Mouse (Mus musculus): ENCODE measurements around the gene Rab43.
"Not testable (repeated sequence)": the region's sequence is repeated elsewhere in the genome, so short reads cannot be mapped to it uniquely, and the experiment has no call there.

The Rab43 gene

DNA sequence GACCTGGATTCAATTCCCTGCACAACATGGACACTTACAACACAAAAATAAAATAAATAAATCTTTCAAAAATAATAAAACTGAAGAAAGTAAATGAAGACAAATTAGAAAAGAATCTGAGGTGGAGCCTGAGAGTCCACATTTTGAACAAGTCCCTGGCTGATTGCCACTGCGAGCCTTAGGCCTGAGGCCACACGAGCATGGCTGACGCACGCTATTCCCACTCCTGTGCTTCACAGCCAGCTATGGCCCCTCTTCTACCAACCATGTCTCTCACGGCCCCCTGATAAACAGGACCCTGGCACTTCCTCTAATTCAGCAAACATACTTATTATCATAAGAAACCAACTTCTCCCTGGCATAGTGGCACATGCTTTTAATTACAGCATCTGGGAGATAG, 25.3 kb downstream of the Rab43 start:
- no peak for DNase-seq (ENCODE audit: low spot score)

GRCm38 (mm10) chr6:87784033-87784432, 27.9 kb downstream of the Rab43 start:
- no peak for DNase-seq (ENCODE audit: low spot score)

GRCm38 (mm10) chr6:87780546-87781301, 31.2 kb downstream of the Rab43 start:
- DNase-seq (ENCODE audit: low spot score): no peak

DNA sequence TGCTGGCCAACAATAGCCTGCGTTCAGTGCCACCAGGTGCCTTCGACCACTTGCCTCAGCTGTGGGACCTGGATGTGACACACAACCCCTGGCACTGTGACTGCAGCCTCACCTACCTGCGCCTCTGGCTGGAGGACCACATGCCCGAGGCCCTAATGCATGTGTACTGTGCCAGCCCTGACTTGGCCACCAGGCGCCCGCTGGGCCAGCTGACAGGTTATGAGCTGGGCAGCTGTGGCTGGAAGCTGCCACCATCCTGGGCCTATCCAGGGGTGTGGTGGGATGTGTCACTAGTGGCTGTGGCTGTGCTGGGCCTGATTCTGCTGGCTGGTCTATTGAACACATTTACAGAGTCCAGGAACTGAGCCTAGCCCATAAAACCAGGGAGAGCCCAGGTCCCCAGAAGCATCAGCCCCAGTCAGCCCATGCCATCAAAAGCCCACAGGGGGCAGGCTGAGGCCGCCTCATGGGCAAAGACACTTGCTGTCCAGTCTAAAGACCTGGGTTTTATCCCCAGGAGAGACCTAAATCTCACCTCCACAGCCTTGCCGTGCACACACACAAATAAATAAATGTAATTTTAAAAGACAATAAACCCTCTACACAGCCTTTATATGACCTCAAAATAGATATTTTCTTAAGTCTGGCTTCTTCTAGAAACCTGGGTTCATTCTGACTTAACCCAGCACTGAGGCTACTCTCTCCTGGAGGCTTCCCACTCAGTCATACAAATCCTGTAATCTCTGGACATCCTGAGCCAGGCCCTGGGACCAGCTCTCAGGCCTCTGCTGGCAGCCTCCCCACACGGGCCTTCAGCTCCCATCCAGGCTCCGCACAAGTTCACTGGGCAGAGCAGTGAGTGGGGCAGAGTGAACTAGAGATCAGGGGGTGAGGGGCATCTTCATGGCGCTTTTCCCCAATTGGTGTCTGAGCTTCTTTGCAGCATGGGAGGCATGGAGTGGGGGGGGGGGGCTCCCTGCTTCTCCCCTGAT, 32.5 kb downstream of the Rab43 start:
- no peak for DNase-seq (ENCODE audit: low spot score)

DNA sequence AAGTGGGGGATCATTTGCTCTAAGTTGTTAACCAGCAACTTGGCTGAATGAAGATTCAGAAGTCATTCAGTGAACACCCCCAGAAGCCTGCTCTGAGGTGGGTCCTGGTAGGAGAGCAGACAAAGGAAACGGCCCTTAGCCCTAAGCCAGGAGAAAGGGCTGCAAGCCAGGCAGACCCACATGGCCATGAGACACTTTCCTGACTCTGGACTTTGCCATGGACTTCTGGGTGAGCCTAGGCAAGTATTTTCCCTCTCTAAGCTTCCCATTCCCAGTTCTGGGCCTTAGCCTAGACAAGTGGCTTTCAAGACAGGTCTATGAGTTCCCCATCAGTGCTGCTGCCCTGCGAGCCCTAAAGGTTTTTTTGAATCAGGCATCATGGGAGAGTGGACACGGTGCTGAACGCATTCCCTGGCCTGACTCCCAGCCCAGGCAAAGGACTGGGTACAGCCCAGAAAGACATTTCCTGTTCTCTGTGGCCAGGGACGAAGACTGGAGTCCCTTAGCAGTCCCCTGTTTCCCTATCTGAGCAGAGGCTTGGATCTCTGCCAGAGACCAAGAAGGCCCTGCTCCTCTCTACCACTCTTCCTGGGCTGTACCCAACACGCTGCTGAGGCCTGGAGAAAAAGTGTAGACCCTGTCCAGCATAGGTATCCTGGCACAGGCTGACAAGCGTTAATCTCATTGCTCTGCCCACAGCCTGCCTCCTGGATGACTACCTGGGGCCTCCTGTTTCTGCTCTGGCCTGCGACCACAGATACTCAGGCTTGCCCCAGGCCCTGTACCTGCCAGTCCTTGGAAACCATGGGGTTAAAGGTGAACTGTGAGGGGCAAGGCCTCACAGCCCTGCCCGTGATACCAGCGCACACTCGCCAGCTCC, 33.4 kb downstream of the Rab43 start:
- no peak for DNase-seq (ENCODE audit: low spot score)

GRCm38 (mm10) chr6:87777842-87778241, 34.1 kb downstream of the Rab43 start, which contains the start of gene Gp9:
Gene Gp9, plus strand, starts transcription at chr6:87778072.
- DNase-seq (ENCODE audit: low spot score): no peak

GRCm38 (mm10) chr6:87776663-87777062, 35.3 kb downstream of the Rab43 start:
- no peak for DNase-seq (ENCODE audit: low spot score)

DNA sequence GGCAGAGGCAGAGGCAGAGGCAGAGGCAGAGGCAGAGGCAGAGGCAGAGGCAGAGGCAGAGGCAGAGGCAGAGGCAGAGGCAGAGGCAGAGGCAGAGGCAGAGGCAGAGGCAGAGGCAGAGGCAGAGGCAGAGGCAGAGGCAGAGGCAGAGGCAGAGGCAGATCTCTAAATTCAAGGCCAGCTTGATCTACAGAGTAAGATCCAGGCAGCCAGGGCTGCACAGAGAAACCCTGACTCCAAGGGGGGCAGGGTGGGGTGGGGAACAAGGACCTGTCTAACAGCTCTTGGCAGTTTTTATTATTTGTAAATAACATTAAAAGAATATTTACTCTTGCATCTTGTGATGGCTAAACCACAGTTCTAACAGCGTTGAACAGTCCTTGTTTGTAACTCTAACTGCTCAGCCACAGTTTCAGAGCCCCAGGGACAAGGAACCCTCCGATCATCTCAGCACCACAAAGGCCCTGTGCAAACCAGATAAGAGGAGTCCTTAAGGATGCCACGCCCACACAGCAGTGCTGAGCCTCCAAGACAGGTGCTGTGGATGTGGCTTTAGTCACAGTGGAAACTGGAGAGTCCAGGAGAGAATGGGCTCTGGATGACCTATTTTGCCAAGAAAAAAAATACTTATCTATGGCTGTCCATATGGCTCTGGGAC, 36.2 kb downstream of the Rab43 start:
- no peak for DNase-seq (ENCODE audit: low spot score)

- DNase-seq (ENCODE audit: low spot score): no peak
Observed at GRCm38 (mm10) chr6:87774909-87775308, 37.1 kb downstream of the Rab43 start.

- no peak for DNase-seq (ENCODE audit: low spot score)
Observed at GRCm38 (mm10) chr6:87774466-87774865, 37.5 kb downstream of the Rab43 start.

GRCm38 (mm10) chr6:87770626-87771025, 41.3 kb downstream of the Rab43 start:
- no peak for DNase-seq (ENCODE audit: low spot score)

DNA sequence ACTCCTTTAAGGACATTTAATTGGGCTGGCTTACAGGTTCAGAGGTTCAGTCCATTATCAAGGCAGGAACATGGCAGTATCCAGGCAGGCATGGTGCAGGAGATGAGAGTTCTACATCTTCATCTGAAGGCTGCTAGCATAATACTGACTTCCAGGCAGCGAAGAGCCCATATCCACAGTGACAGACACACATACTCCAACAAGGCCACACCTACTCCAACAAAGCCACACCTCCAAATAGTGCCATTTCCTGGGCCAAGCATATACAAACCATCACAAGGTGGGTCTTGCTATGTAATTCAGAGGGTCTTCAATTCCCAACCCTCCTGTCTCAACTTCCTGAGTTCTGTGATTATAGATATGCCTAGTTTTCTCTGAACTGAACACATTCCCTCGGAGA, 47.7 kb downstream of the Rab43 start:
- DNase-seq (ENCODE audit: low spot score): not testable (repeated sequence)

DNA sequence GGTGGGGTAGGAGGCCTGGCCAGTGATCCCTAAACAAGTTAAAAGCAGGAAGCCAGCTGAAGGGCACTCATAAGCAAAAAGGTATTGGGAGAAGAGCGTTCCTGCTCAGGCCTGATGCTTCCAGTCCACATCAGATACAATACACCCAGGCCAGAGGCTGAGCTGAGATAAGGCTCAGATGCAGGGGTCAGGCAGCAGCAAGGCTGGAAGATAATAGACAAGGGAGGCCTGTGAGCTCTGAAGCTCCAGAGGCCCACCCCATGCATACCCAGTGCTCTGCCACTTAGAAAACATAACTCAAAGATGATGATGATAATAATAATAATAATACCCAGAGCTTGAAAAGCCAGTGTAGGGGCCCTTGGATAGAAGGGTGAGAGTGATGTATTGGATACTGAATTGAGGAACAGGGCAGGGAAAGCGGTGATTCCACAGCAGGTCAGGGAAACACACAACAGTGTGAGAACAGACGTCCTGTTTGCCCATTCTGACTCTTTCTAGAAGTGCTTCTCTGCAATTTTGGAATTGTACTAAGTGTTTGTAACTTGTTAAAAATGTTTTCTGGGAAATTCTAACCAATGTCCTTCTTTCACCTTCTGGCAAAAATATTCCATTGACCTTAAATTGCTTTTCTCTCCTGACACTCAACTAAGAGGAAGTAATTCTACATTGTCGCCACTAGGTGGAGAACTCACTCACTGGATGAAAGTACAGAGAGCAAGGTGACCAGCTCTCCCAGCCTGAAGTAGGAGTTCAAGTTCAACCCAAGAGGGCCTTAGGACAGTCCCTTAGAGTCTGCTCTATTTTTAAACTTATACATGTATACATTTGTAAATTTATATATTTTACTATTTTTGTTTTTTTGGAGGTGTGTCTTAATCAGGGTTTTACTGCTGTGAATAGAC, 48.3 kb downstream of the Rab43 start:
- DNase-seq (ENCODE audit: low spot score): no peak

DNA sequence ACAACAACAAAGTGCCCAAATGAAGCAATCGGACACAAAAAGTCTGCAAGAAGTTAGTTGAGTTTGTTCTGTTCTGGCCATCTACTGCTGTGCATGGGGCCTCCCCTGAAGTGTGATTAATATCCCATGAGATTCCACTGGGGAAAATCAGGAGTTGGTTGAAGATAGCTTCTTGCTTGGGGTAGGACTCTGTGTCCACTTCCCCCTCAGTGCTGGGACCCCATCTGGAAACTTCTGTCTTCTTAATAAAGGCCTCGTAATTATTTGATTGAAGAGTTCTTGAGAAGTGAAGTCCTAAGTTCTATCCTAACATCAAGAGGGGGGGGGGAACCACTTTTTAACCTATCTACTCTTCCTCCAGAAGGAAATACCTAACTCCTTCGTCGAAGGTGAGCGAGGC, 49.8 kb downstream of the Rab43 start:
- no peak for DNase-seq (ENCODE audit: low spot score)

DNA sequence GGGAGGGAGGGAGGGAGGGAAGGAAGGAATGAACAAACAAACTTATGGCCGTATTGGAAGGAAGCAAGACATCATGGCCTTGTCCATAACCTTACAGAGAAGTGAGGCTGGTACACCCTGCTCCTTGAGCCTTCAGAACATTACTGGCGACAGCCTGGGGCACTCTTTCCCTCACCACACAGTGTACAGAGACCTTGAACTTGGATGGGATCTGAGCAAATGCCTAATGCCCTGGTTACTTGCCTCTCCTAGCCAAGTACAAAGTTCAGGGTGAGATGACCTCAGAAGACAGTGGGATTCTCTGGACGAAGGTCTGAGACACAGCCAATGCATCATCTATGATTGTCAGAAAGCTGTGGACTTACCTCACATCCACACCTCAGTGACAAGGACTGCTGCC, 52.1 kb downstream of the Rab43 start:
- no peak for DNase-seq (ENCODE audit: low spot score)

DNA sequence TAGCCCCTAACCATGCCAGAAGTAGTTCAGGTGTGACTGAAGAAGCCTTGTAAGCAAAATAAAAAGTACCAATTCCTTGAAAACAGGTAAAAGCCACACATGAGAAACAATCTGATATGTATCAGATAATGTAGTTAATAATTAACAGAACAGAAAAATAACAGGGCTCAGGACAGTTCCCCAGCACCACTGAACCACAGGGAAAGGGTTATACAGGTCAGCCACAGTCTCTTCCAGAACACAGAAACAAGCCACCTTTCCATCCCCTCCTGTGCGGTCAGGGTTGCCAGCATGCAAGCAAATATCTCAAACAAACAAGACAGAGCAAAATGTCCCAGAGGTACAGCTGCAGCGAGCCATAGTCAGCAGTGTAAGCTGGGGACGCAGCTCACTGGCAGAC, 52.6 kb downstream of the Rab43 start:
- DNase-seq (ENCODE audit: low spot score): no peak

DNA sequence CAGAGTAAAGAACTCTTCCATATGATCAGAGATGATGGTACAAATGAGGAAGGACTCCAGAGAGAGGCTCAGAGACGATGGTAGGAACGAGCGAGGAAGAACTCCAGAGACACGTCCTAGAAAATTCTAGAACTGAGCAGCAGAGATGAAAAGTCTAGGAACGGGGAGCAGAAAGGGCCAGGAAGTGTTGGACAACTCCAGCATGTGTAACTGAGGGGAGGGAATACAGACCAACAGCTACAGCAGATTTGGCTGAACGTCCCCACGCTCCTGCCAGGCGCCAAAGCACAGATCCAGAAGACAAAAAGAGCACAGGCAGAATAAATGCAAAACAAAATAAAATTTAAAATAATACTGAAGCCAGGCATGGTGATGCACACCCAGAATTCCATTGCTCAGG, 55.1 kb downstream of the Rab43 start:
- no peak for DNase-seq (ENCODE audit: low spot score)

- no peak for DNase-seq (ENCODE audit: low spot score)
Observed at GRCm38 (mm10) chr6:87755196-87755595, 56.8 kb downstream of the Rab43 start.

DNA sequence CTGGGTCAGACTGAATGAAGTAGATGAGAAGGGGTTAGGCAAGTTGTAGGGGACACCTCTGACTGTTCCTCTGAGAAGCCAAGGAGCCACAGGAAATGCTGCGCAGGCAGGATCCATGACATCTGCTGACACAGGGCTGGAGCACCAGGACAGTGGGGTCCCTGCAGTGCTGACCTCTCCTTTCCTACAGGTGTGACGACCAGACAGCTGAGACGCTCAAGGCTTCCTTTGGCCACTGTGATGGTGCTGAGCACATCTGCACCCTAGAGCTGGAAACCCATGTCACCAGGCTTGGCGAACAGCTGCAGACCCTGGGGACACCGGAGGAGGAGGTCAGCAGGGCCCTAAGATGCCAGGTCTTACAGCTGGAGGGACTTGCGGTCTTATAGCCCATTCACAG, 60.4 kb downstream of the Rab43 start:
- DNase-seq (ENCODE audit: low spot score): no peak

DNA sequence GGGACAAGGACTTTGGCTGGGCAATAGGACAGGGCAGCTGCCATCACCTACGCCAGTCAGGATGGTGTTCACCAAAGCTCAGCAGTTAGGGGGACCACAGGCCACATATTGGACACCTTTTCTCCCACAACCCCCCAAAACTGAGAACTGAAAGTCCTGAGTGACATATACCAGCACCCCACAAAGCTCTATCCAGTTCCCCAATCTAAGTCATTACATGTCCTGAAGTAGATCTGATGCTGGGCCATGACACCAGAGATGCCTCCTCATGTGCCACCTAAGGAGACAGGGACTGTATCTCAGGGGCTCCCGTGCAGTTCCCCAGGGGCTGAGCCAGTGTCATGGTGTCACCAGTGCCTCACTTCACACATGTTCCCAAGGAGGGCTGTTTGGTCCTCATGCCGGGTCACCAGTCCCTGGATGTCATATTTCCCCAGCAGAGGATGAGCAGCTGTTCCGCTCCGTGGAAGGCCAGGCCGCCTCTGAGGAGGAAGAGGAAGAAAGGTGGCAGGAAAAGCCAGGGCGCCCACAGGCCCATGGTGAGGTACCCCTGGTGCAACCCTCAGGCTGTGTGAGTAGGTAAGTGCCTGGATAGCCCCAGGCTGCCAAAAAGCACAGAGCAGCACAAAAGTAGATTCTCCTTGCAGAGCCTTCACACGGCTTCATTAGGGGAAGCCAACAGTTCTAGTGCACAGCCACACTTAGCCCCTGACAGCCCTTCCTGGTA, 61.6 kb downstream of the Rab43 start:
- no peak for DNase-seq (ENCODE audit: low spot score)
